Mouse (Mus musculus): ENCODE results near the gene Btbd35f2. TPM values are rescaled to one million over a fixed set of nuclear protein-coding genes. Genes with fewer than 3 reads are reported as not detected.
"Not testable (repeated sequence)": the region's sequence is repeated elsewhere in the genome, so short reads cannot be mapped to it uniquely, and the experiment has no call there.

Gene Btbd35f2
- polyA plus RNA-seq (2014; fragmentation: Nextera tagmentation; extraction: Ambion mirVana), result not detected in 2 replicates

DNA sequence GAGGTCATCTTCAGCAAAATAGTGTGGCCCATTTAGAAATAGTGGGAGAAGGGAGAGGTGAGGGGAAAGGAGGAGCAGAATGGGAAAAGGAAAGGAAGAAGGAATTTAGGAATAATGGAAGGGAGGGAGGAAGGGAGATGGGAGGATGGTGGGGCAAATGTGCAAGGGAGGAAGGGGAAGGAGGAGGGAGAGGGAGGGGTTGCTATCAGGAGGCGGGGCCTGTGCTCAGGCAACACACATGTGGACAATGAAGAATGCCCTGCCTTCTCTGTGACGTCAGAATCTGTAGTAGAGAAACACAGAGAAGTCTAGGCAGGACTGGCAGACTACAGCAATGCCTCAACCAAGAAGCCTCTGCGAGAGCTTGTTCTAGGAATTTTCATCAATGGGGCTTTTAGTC, at the start of gene Btbd35f2:
Gene Btbd35f2, plus strand, starts transcription at position 301 of the 400 bp plus-strand sequence.
- WGBS, result no CpG with 5 or more reads among the region's 3 CpGs

More for the DNA sequence above, at the start of gene Btbd35f2:
- H3K9ac ChIP-seq (ENCODE audit: low read depth, low read length); H3K4me1 ChIP-seq (replicated peaks; ENCODE audit: control insufficient read depth, insufficient read depth, low read length); ATAC-seq (replicated peaks; ENCODE audit: low FRiP score); H3K27ac ChIP-seq (ENCODE audit: low read depth, low read length); DNase-seq (ENCODE audit: low spot score); H3K27me3 ChIP-seq (replicated peaks; ENCODE audit: control insufficient read depth, insufficient read depth, low read length); H3K4me2 ChIP-seq; H3K9me3 ChIP-seq (ENCODE audit: control insufficient read depth, low read length); H3K4me3 ChIP-seq (ENCODE audit: low read depth, low read length); H3K36me3 ChIP-seq (ENCODE audit: control insufficient read depth, insufficient read depth, low read length): not testable (repeated sequence)

Other genes with a start within 250 kb of the Btbd35f2 start
- gene Btbd35f22, start 230.6 kb upstream of the Btbd35f2 start, polyA plus RNA-seq (2014; fragmentation: Nextera tagmentation; extraction: Ambion mirVana), result not detected in 2 replicates

Data from liver, embryonic 11.5 days (tissue).